Mouse (Mus musculus): ENCODE measurements at regions not wholly inside any gene's neighbourhood (a gene's known extent, or its start where the extent isn't known, plus 50 kb on each side); places are given as distances from the start of the nearest gene placed in this dataset.

DNA sequence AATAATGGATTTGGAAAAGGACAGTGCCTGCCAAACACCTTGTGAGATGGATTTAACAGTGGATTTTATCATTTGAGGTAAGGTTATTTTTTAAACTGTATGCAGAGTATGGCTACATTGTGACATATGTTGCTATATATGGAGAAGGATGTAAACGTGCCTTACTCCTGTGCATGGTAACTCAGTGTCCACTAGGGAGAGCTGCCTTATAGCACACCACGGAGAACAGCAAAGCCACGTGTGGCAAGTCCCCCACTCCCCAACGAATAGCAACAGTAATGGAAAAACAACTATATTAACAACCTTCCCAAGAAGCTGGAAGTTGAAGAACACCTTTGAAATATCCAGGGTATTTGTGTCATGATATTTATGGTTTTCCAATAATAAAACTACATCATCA is 582.6 kb downstream of the Dach1 start:
- Histone ChIP-seq H3K4me1 (ENCODE audit: control insufficient read depth, insufficient read depth, low read length) (no peaks in the 10 kb centered on the region), H3K27ac (ENCODE audit: insufficient read depth, low read length) (no peak overlapping the region), H3K27me3 (ENCODE audit: control insufficient read depth, insufficient read depth, low read length) (no peaks in the 10 kb centered on the region; the same call in 1 of the 2 replicates), H3K4me3 (replicated peaks; ENCODE audit: insufficient read depth, low read depth, low read length) (no peak overlapping the region)
- no peak for DNase-seq
- WGBS = 17% methylated on average over 4 of the region's 4 CpGs
- no peak for TF ChIP-seq POLR2A (IDR thresholded peaks at IDR 0.05; ENCODE audit: borderline replicate concordance, insufficient read depth, low read length)
- no peak for TF ChIP-seq CTCF (IDR thresholded peaks at IDR 0.05; ENCODE audit: borderline replicate concordance, insufficient read depth, low read depth, low read length)

DNA sequence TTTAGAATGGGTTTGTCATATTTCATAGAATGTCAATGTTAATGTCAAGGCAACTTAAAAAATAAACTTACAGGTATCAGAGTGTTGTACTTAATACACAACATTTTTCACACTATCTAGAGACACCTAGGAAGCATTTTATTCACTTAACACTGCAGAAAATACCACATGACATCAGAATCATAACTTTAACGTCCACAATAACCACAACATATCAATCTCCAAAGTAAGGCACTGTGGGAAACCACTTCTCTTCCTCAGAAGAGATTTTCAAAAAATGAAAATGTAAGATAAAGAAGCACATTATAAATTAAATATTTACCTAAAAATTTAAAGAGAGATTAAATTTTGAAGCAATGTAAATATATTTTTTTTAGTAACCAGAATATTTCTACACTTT is 599.3 kb downstream of the Dach1 start:
- Histone ChIP-seq H3K27ac (ENCODE audit: insufficient read depth, low read length) (no peak overlapping the region), H3K4me3 (replicated peaks; ENCODE audit: insufficient read depth, low read depth, low read length) (no peak overlapping the region), H3K4me1 (ENCODE audit: control insufficient read depth, insufficient read depth, low read length) (no peaks in the 10 kb centered on the region), H3K27me3 (ENCODE audit: control insufficient read depth, insufficient read depth, low read length) (no peaks in the 10 kb centered on the region)
- DNase-seq = no peak
- TF ChIP-seq POLR2A (IDR thresholded peaks at IDR 0.05; ENCODE audit: borderline replicate concordance, insufficient read depth, low read length) = no peak
- TF ChIP-seq CTCF (IDR thresholded peaks at IDR 0.05; ENCODE audit: borderline replicate concordance, insufficient read depth, low read depth, low read length) = no peak
- 69% methylated on average over 1 of the region's 1 CpGs for WGBS

DNA sequence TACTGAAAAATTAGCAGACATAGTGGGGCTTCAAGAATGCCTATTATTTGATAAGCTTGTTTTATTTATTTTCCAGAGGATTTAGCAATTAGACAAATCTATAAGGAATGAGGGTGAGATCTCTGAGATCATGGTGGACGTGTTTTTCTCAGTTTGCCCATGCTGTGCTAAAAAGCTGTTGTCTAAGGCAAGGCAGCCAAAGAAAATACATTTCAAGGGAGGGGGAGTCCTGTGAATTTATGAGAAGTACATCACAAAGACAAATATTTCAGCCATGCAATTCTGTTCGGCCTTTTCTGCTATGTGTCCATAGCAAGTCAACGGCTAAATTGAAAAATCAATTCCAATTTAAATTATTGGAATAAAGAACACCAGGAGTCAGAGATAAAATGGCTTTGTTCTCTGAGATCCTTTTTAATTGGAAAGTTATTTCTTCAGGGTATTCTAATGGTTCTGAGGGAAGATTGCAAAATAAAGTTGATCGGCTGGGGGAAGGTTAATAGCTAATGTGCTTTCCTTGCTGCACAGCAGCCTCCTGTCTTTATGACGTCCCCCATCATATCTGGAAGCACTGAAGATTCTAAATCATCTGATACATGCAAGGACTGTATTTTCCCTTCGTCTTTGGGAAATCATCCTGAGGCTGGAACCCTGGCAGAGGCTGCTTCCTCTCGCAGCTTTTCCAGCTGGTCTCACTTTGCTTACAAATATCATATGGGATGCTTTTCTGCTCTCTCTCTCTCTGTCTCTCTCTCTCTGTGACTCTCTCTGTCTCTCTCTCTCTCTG is 609.3 kb downstream of the Dach1 start:
- Histone ChIP-seq H3K27me3 (ENCODE audit: control insufficient read depth, insufficient read depth, low read length) (no peaks in the 10 kb centered on the region), H3K4me3 (replicated peaks; ENCODE audit: insufficient read depth, low read depth, low read length) (no peak overlapping the region), H3K4me1 (ENCODE audit: control insufficient read depth, insufficient read depth, low read length) (no peaks in the 10 kb centered on the region), H3K27ac (ENCODE audit: insufficient read depth, low read length) (no peak overlapping the region)
- 20% methylated on average over 7 of the region's 7 CpGs for WGBS
- no peak for DNase-seq
- TF ChIP-seq POLR2A (IDR thresholded peaks at IDR 0.05; ENCODE audit: borderline replicate concordance, insufficient read depth, low read length) (no peak), CTCF (IDR thresholded peaks at IDR 0.05; ENCODE audit: borderline replicate concordance, insufficient read depth, low read depth, low read length) (no peak)

DNA sequence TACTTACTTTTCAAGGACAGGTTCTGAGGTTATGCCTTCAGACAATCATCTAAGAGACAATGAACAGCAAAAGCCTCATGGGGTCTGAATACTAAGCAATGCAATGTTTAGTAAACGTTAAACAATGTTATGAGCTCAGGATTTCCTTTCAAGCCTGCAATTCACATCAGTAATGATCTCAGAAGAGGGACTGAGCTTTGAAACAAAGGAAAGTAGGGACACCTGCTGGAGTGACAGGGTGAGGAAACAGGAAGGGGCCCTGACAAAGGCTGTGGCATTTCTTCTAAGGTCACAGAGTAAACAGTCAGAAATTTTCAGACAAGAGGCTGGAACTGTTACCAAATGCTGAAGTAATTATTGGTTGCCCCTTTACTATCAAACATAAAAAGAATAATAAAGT is 610.0 kb downstream of the Dach1 start:
- 10% methylated on average over 1 of the region's 1 CpGs for WGBS
- Histone ChIP-seq H3K4me3 (replicated peaks; ENCODE audit: insufficient read depth, low read depth, low read length) (no peak overlapping the region), H3K27ac (ENCODE audit: insufficient read depth, low read length) (no peak overlapping the region), H3K4me1 (ENCODE audit: control insufficient read depth, insufficient read depth, low read length) (no peaks in the 10 kb centered on the region), H3K27me3 (ENCODE audit: control insufficient read depth, insufficient read depth, low read length) (no peaks in the 10 kb centered on the region)
- DNase-seq = no peak
- TF ChIP-seq CTCF (IDR thresholded peaks at IDR 0.05; ENCODE audit: borderline replicate concordance, insufficient read depth, low read depth, low read length) = no peak
- TF ChIP-seq POLR2A (IDR thresholded peaks at IDR 0.05; ENCODE audit: borderline replicate concordance, insufficient read depth, low read length) = no peak

DNA sequence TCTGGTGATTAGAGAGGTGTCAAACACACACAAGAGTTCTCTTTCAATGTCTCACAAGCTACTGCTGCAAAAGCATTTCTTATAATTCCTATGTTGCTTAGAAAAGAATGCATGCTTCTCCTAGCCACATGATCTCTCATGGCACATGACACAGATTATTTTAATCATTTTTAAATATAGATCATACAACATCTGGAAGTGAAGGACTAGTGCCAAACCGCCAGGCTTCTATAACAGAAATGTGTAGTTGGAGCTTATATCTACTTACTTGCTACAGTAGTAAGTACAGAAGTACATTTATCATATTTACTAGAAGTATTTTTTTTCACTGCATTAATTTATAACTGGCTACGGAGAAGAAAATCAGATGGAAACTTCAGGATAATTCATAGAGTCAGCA is 611.3 kb downstream of the Dach1 start:
- Histone ChIP-seq H3K27me3 (ENCODE audit: control insufficient read depth, insufficient read depth, low read length) (no peaks in the 10 kb centered on the region), H3K4me3 (replicated peaks; ENCODE audit: insufficient read depth, low read depth, low read length) (no peak overlapping the region), H3K4me1 (ENCODE audit: control insufficient read depth, insufficient read depth, low read length) (no peaks in the 10 kb centered on the region), H3K27ac (ENCODE audit: insufficient read depth, low read length) (no peak overlapping the region)
- DNase-seq = no peak
- TF ChIP-seq POLR2A (IDR thresholded peaks at IDR 0.05; ENCODE audit: borderline replicate concordance, insufficient read depth, low read length) = no peak
- no peak for TF ChIP-seq CTCF (IDR thresholded peaks at IDR 0.05; ENCODE audit: borderline replicate concordance, insufficient read depth, low read depth, low read length)
- WGBS = 96% methylated on average over 2 of the region's 2 CpGs

DNA sequence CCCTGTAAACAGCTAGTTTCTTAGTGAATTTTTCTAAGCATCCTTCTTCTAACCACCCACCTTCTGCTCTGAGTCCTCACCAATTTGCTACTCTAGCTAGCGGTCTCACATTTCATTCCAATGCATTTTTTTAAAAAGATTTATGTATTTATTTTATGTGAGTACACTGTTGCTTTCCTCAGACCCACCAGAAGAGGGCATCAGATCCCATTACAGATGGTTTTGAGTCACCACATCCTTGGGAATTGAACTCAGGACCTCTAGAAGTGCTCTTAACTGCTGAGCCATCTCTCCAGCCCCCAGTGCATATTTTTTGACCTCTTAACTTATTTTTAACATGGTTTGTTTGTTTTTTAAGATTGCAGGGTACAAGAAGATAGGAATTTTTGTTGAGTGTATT is 611.7 kb downstream of the Dach1 start:
- Histone ChIP-seq H3K27me3 (ENCODE audit: control insufficient read depth, insufficient read depth, low read length) (no peaks in the 10 kb centered on the region), H3K4me3 (replicated peaks; ENCODE audit: insufficient read depth, low read depth, low read length) (no peak overlapping the region), H3K27ac (ENCODE audit: insufficient read depth, low read length) (no peak overlapping the region), H3K4me1 (ENCODE audit: control insufficient read depth, insufficient read depth, low read length) (no peaks in the 10 kb centered on the region)
- TF ChIP-seq POLR2A (IDR thresholded peaks at IDR 0.05; ENCODE audit: borderline replicate concordance, insufficient read depth, low read length) = no peak
- no peak for TF ChIP-seq CTCF (IDR thresholded peaks at IDR 0.05; ENCODE audit: borderline replicate concordance, insufficient read depth, low read depth, low read length)
- DNase-seq = no peak
- WGBS = 98% methylated on average over 1 of the region's 1 CpGs

DNA sequence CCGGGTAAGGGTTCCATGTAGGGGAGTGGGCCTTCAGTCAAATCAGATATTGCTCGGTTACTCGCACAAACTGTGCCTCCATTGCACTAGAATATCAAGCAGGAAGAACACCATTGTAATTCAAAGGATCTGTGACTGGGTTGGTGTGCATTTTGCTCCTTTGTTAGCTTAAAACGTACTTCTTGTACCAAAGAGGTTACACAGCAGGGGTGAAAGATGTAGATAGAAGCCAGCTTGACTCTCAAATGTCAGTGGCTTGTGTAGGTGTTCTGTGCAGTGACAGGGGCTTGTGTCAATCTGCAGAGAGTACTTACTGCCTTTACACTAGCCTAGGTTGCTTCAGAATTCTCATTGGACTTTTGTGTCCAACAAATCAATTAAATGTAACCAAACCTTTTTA is 623.3 kb downstream of the Dach1 start:
- WGBS = 72% methylated on average over 4 of the region's 4 CpGs
- no peaks in the 10 kb centered on the region for H3K4me1 ChIP-seq (ENCODE audit: control insufficient read depth, insufficient read depth, low read length)
- H3K27me3 ChIP-seq (ENCODE audit: control insufficient read depth, insufficient read depth, low read length) = no peaks in the 10 kb centered on the region
- no peak overlapping the region for H3K4me3 ChIP-seq (replicated peaks; ENCODE audit: insufficient read depth, low read depth, low read length)
- no peak for DNase-seq
- TF ChIP-seq POLR2A (IDR thresholded peaks at IDR 0.05; ENCODE audit: borderline replicate concordance, insufficient read depth, low read length) (no peak), CTCF (IDR thresholded peaks at IDR 0.05; ENCODE audit: borderline replicate concordance, insufficient read depth, low read depth, low read length) (no peak)
- H3K27ac ChIP-seq (ENCODE audit: insufficient read depth, low read length) = no peak overlapping the region

DNA sequence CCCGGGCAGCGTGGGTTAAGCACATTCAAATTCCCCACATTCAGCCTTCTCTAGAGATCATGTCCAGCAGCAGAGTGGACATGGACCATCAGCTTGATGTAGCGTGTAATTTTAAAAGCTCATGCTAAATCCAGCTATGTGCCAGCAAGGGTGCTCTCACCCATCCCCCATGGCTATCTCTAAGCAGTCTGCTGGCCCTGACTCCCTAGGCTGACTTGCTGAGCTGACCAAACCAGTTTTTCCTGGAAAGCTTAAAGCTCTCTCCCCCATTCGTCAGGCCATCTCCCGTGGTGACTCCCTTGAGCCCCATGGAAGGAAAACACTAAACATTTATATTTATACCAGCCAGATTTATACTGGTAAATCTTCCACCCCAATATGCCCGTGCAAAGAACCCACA is 625.3 kb downstream of the Dach1 start:
- Histone ChIP-seq H3K4me3 (replicated peaks; ENCODE audit: insufficient read depth, low read depth, low read length) (no peak overlapping the region), H3K27ac (ENCODE audit: insufficient read depth, low read length) (no peak overlapping the region), H3K4me1 (ENCODE audit: control insufficient read depth, insufficient read depth, low read length) (no peaks in the 10 kb centered on the region), H3K27me3 (ENCODE audit: control insufficient read depth, insufficient read depth, low read length) (no peaks in the 10 kb centered on the region)
- no peak for TF ChIP-seq CTCF (IDR thresholded peaks at IDR 0.05; ENCODE audit: borderline replicate concordance, insufficient read depth, low read depth, low read length)
- no peak for TF ChIP-seq POLR2A (IDR thresholded peaks at IDR 0.05; ENCODE audit: borderline replicate concordance, insufficient read depth, low read length)
- WGBS = 60% methylated on average over 6 of the region's 6 CpGs
- no peak for DNase-seq

All from cerebellum, adult 2 months (tissue).